Mouse (Mus musculus) fibroblast of lung, adult 2 months (primary cell): ENCODE data around the gene Slc44a1.

Source experiments
- DNase-seq: peaks from one replicate; pipeline ENCODE4 v3.0.0-alpha.2; 2011; ENCODE audit warnings: low read depth

The Slc44a1 gene

GRCm38 (mm10) chr4:53431585-53432234, 8.5 kb upstream of the Slc44a1 start:
- no peak for DNase-seq

GRCm38 (mm10) chr4:53437110-53437755, 3.0 kb upstream of the Slc44a1 start:
- DNase-seq = peak; percentile 77

GRCm38 (mm10) chr4:53438386-53438785, 1.8 kb upstream of the Slc44a1 start:
- DNase-seq = no peak

GRCm38 (mm10) chr4:53438836-53439480, 1.3 kb upstream of the Slc44a1 start:
- no peak for DNase-seq

GRCm38 (mm10) chr4:53439636-53440009, 590 bp upstream of the Slc44a1 start:
- no peak for DNase-seq

GRCm38 (mm10) chr4:53440816-53441571, 781 bp downstream of the Slc44a1 start:
- DNase-seq = no peak

GRCm38 (mm10) chr4:53441683-53442082, 1.5 kb downstream of the Slc44a1 start:
- no peak for DNase-seq

GRCm38 (mm10) chr4:53446216-53446615, 6.0 kb downstream of the Slc44a1 start:
- no peak for DNase-seq

- DNase-seq = no peak
Observed at GRCm38 (mm10) chr4:53447773-53448172, 7.6 kb downstream of the Slc44a1 start.

- no peak for DNase-seq
Observed at GRCm38 (mm10) chr4:53450736-53451135, 10.5 kb downstream of the Slc44a1 start.

- DNase-seq = peak; percentile 63
Observed at GRCm38 (mm10) chr4:53451887-53452286, 11.7 kb downstream of the Slc44a1 start.

- DNase-seq = no peak
Observed at GRCm38 (mm10) chr4:53452457-53452856, 12.2 kb downstream of the Slc44a1 start.

GRCm38 (mm10) chr4:53452976-53453889, 13.0 kb downstream of the Slc44a1 start:
- no peak for DNase-seq

GRCm38 (mm10) chr4:53455885-53456284, 15.7 kb downstream of the Slc44a1 start:
- no peak for DNase-seq

- no peak for DNase-seq
Observed at GRCm38 (mm10) chr4:53456570-53456969, 16.4 kb downstream of the Slc44a1 start.

- no peak for DNase-seq
Observed at GRCm38 (mm10) chr4:53458503-53458902, 18.3 kb downstream of the Slc44a1 start.

GRCm38 (mm10) chr4:53459697-53460096, 19.5 kb downstream of the Slc44a1 start:
- DNase-seq = no peak

- no peak for DNase-seq
Observed at GRCm38 (mm10) chr4:53461026-53461425, 20.8 kb downstream of the Slc44a1 start.

- no peak for DNase-seq
Observed at GRCm38 (mm10) chr4:53462069-53462468, 21.9 kb downstream of the Slc44a1 start.

GRCm38 (mm10) chr4:53462505-53463251, 22.5 kb downstream of the Slc44a1 start:
- no peak for DNase-seq

- no peak for DNase-seq
Observed at GRCm38 (mm10) chr4:53465887-53466286, 25.7 kb downstream of the Slc44a1 start.
